Mouse (Mus musculus) G1E (cell line): ENCODE data around the gene Trim15. TPM values are rescaled to one million over a fixed set of nuclear protein-coding genes. Genes with fewer than 3 reads are reported as not detected.
"Not testable (repeated sequence)": the region's sequence is repeated elsewhere in the genome, so short reads cannot be mapped to it uniquely, and the experiment has no call there.

Experiments used
- ATAC-seq: 2 replicates; pipeline ENCODE4 v1.8.0; 2016; ENCODE audit warnings: mild to moderate bottlenecking; ENCODE audit not compliant: insufficient number of reproducible peaks, poor library complexity, low FRiP score, severe bottlenecking; ENCODE audit errors: extremely low read depth
- DNase-seq: peaks from one replicate; pipeline ENCODE4 v3.0.0; 2012; ENCODE audit warnings: low spot score
- H3K27me3 ChIP-seq: 2 replicates; pipeline ENCODE4 v1.6.1; 2012; ENCODE audit warnings: mild to moderate bottlenecking, low read length, inconsistent platforms; ENCODE audit not compliant: insufficient read depth
- H3K36me3 ChIP-seq: replicated peaks from 2 replicates; pipeline ENCODE3; 2012; ENCODE audit warnings: mild to moderate bottlenecking, inconsistent platforms
- H3K4me1 ChIP-seq: 2 replicates; pipeline ENCODE4 v1.6.1; 2012; ENCODE audit warnings: low read depth, low read length, inconsistent platforms, mixed read lengths; ENCODE audit not compliant: insufficient read depth
- H3K4me3 ChIP-seq: 2 replicates; pipeline ENCODE4 v1.5.1; 2012; ENCODE audit warnings: low read depth, mild to moderate bottlenecking, inconsistent platforms, low read length, moderate library complexity, mixed read lengths
- H3K9me3 ChIP-seq: replicated peaks from 2 replicates; pipeline ENCODE4 v1.6.1; 2012; ENCODE audit warnings: inconsistent platforms
- CTCF ChIP-seq: IDR thresholded peaks from 2 replicates; pipeline ENCODE4 v1.5.1; 2012; ENCODE audit warnings: low read depth, low read length, inconsistent platforms, mixed read lengths
- GATA1 ChIP-seq: IDR thresholded peaks from 2 replicates; pipeline ENCODE4 v1.6.1; 2012; ENCODE audit warnings: borderline replicate concordance, low read length, inconsistent platforms, mixed read lengths
- GATA2 ChIP-seq: IDR thresholded peaks from 2 replicates; pipeline ENCODE4 v1.6.1; 2012; ENCODE audit warnings: low read depth, low read length, inconsistent platforms, borderline replicate concordance
- POLR2AphosphoS5 ChIP-seq: IDR thresholded peaks from 2 replicates; pipeline ENCODE4 v1.6.1; 2012; ENCODE audit warnings: low read depth, low read length, inconsistent platforms; ENCODE audit not compliant: insufficient replicate concordance
- TAL1 ChIP-seq: conservative IDR thresholded peaks from 2 replicates; pipeline ENCODE4 v1.6.1; 2012; ENCODE audit warnings: low read depth, low read length, inconsistent platforms, mixed read lengths
- polyA plus RNA-seq: library from polyadenylated mRNA; stranded (reverse); fragments of >175 nt; gene quantifications from 2 replicates; pipeline ENCODE4 v1.2.3, GENCODE M21; 2012
- total RNA-seq, 2 experiments: library from RNA; stranded (forward) in 1 of 2; stranded (reverse) in 1 of 2; fragments of 200-1000 nt in 1 of 2; fragments of >200 nt in 1 of 2; fragmentation: Nextera tagmentation in 1 of 2; gene quantifications; 2 replicates each; pipeline ENCODE4 v1.2.3; 2014 to 2017

The Trim15 gene
- total and polyA plus RNA-seq, 3 experiments, result 0.22 TPM; not detected in 2

DNA sequence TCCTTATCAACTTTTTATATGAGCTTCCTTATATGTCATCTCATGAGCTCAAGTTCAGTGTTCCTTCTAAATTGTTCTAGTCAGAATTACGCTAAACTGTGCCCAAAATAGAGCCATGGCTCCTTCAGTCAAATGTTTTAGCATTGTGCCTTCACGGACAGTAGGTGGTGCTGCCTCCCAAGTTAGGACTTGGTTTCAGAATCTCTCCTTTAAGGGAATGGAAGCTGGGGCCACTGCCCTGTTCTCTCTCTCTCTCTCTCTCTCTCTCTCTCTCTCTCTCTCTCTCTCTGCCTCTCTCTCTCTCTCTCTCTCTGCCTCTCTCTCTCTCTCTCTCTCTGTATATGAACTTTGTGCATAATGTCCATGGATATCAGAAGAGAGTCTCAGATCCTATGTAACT lies 25.4 kb upstream of the Trim15 start:
- Histone ChIP-seq H3K27me3 (peaks cover 11% of the 10 kb centered on the region), H3K4me3 (no peak overlapping the region), H3K9me3 (no peaks in the 10 kb centered on the region), H3K4me1 (no peaks in the 10 kb centered on the region), H3K36me3 (no peaks in the 10 kb centered on the region)
- DNase-seq, result peak; percentile 34
- TF ChIP-seq POLR2AphosphoS5, result no peak
- no peak for TF ChIP-seq TAL1
- TF ChIP-seq CTCF, result peak; percentile 20; the same call in 1 of the 2 replicates
- peak; percentile 73 for ATAC-seq

DNA sequence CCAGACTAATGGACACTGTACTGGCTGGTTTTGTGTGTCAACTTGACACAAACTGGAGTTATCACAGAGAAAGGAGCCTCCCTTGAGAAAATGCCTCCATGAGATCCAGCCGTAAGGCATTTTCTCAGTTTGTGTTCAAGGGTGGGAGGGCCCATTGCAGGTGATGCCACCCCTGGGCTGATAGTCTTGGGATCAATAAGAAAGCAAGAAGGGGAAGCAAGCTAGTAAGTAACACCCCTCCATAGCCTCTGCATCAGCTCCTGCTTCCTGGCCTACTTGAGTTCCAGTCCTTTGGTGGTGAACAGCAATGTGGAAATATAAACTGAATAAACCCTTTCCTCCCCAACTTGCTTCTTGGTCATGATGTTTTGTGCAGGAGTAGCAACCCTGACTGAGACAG lies 24.5 kb upstream of the Trim15 start:
- not testable (repeated sequence) for H3K4me3 ChIP-seq
- peaks cover 11% of the 10 kb centered on the region for H3K27me3 ChIP-seq

GRCm38 (mm10) chr17:36890073-36890903 lies 23.3 kb upstream of the Trim15 start, which contains the start of gene Trim40:
Gene Trim40 (minus strand): TSS chr17:36890123.
- DNase-seq, result no peak
- peaks cover 11% of the 10 kb centered on the region for H3K27me3 ChIP-seq
- H3K4me1 ChIP-seq, result no peaks in the 10 kb centered on the region

More for the DNA sequence above, 24.5 kb upstream of the Trim15 start:
- not testable (repeated sequence) for DNase-seq, ATAC-seq, H3K9me3 ChIP-seq, H3K4me1 ChIP-seq, H3K36me3 ChIP-seq

DNA sequence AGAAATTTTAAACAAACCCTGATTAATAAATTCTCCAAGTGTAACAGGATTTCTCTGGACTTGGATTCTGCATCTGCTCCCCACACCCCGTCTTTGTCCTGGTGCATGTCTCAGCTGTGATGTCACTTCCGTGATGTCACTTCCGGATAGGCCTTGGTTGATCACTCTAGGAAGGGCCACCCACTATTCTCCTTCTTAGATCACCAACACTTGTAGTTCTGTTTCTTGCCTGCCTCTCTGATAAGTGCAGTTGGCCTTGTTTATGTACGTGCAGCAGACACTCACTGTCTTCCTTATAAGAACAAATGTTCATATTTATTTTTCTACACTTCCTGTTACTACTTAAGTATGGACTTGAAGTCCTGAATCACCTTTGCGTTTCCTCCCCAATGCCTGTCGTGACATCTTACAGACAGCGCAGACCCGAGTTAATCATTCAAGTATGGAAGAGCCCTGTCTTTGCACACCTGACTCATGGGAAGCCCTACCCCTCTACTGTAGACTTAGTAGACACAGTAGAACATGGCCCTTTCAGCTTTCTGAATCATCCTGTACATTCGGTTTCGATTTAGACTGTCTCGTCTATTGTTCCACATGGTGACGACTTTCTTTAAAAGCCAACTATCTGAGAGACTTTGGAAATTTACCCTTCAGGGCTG lies 18.3 kb upstream of the Trim15 start:
- Histone ChIP-seq H3K4me1 (no peaks in the 10 kb centered on the region; the same call in 1 of the 2 replicates), H3K27me3 (peaks cover 11% of the 10 kb centered on the region), H3K9me3 (no peaks in the 10 kb centered on the region), H3K4me3 (no peak overlapping the region), H3K36me3 (no peaks in the 10 kb centered on the region)
- no peak for DNase-seq
- TF ChIP-seq TAL1 (no peak), CTCF (no peak), GATA2 (no peak), POLR2AphosphoS5 (no peak)
- no peak for ATAC-seq

More at GRCm38 (mm10) chr17:36890073-36890903, 23.3 kb upstream of the Trim15 start, which contains the start of gene Trim40:
- no peak within 1 kb of the TSS for H3K4me3 ChIP-seq
- TF ChIP-seq POLR2AphosphoS5 (no peak), CTCF (no peak), GATA1 (no peak), GATA2 (no peak), TAL1 (no peak)
- H3K9me3 ChIP-seq, result no peaks in the 10 kb centered on the region
- no peak for ATAC-seq
- no peaks in the 10 kb centered on the region for H3K36me3 ChIP-seq

GRCm38 (mm10) chr17:36883350-36883749 lies 16.3 kb upstream of the Trim15 start:
- H3K4me3 ChIP-seq, result no peak overlapping the region
- TF ChIP-seq POLR2AphosphoS5, result no peak
- TF ChIP-seq GATA1, result no peak
- no peak for TF ChIP-seq CTCF
- no peak for TF ChIP-seq TAL1
- no peak for TF ChIP-seq GATA2
- no peaks in the 10 kb centered on the region for H3K9me3 ChIP-seq
- no peak for DNase-seq
- no peaks in the 10 kb centered on the region; the same call in 1 of the 2 replicates for H3K4me1 ChIP-seq
- peaks cover 4% of the 10 kb centered on the region; the same call in 1 of the 2 replicates for H3K27me3 ChIP-seq
- no peak for ATAC-seq
- peaks cover 1% of the 10 kb centered on the region for H3K36me3 ChIP-seq

GRCm38 (mm10) chr17:36874636-36875035 lies 7.6 kb upstream of the Trim15 start:
- Histone ChIP-seq H3K4me1 (peaks cover 25% of the 10 kb centered on the region), H3K36me3 (peaks cover 66% of the 10 kb centered on the region), H3K9me3 (no peaks in the 10 kb centered on the region), H3K4me3 (no peak overlapping the region), H3K27me3 (no peaks in the 10 kb centered on the region)
- no peak for ATAC-seq
- DNase-seq, result no peak
- TF ChIP-seq CTCF (no peak), POLR2AphosphoS5 (no peak), GATA2 (no peak), GATA1 (no peak), TAL1 (no peak)
